Mouse (Mus musculus): ENCODE measurements at regions not wholly inside any gene's neighbourhood (a gene's known extent, or its start where the extent isn't known, plus 50 kb on each side); places are given as distances from the start of the nearest gene placed in this dataset.
"Not testable (repeated sequence)": the region's sequence is repeated elsewhere in the genome, so short reads cannot be mapped to it uniquely, and the experiment has no call there.

DNA sequence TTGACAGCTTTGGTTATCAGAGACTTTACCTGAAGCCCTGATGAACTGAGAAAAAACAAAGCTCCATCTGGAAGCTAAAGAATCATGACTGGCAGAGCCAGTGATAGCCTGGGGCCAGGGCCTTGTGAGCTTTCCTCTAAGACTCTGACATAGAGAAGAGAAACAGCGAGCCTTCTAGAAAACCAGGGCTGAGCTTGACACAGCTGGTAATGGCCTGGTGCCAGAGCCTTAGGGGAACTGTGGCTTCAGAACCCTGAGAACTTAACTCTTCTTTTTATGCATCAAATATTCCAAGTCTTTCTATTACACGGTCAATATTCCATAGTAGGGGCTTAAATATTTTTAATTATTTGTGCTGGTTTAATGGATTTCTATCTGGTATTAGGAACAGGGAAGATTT is 165.2 kb upstream of the Crygf start:
- Histone ChIP-seq H3K4me1 (no peaks in the 10 kb centered on the region), H3K4me2 (replicated peaks) (no peak overlapping the region), H3K27ac (replicated peaks) (no peak overlapping the region), H3K27me3 (no peaks in the 10 kb centered on the region), H3K9ac (replicated peaks) (no peak overlapping the region), H3K36me3 (no peaks in the 10 kb centered on the region), H3K4me3 (no peak overlapping the region), H3K9me3 (no peaks in the 10 kb centered on the region)
- no peak for ATAC-seq (ENCODE audit: low FRiP score, low read depth)
- WGBS = 79% methylated on average over 2 of the region's 2 CpGs

GRCm38 (mm10) chr1:65800244-65800643 is 126.1 kb upstream of the Crygf start:
- WGBS = 81% methylated on average over 1 of the region's 1 CpGs
- Histone ChIP-seq H3K4me3 (no peak overlapping the region), H3K9me3 (no peaks in the 10 kb centered on the region), H3K9ac (replicated peaks) (no peak overlapping the region), H3K36me3 (no peaks in the 10 kb centered on the region), H3K27me3 (no peaks in the 10 kb centered on the region), H3K4me1 (no peaks in the 10 kb centered on the region), H3K4me2 (replicated peaks) (no peak overlapping the region), H3K27ac (replicated peaks) (no peak overlapping the region)
- ATAC-seq (ENCODE audit: low FRiP score, low read depth) = no peak

- Histone ChIP-seq H3K36me3 (no peaks in the 10 kb centered on the region), H3K27me3 (no peaks in the 10 kb centered on the region), H3K9me3 (no peaks in the 10 kb centered on the region), H3K4me3 (no peak overlapping the region), H3K4me1 (no peaks in the 10 kb centered on the region), H3K9ac (replicated peaks) (no peak overlapping the region), H3K4me2 (replicated peaks) (no peak overlapping the region), H3K27ac (replicated peaks) (no peak overlapping the region)
- ATAC-seq (ENCODE audit: low FRiP score, low read depth) = no peak
- WGBS = 80% methylated on average over 5 of the region's 5 CpGs
Observed at GRCm38 (mm10) chr1:65820771-65821170, 105.5 kb upstream of the Crygf start.

- Histone ChIP-seq H3K4me2 (replicated peaks) (no peak overlapping the region), H3K27ac (replicated peaks) (no peak overlapping the region), H3K27me3 (no peaks in the 10 kb centered on the region), H3K9ac (replicated peaks) (no peak overlapping the region), H3K36me3 (no peaks in the 10 kb centered on the region), H3K9me3 (no peaks in the 10 kb centered on the region), H3K4me1 (no peaks in the 10 kb centered on the region), H3K4me3 (no peak overlapping the region)
- 82% methylated on average over 2 of the region's 2 CpGs for WGBS
- no peak for ATAC-seq (ENCODE audit: low FRiP score, low read depth)
Observed at GRCm38 (mm10) chr1:65841116-65841515, 85.2 kb upstream of the Crygf start.

DNA sequence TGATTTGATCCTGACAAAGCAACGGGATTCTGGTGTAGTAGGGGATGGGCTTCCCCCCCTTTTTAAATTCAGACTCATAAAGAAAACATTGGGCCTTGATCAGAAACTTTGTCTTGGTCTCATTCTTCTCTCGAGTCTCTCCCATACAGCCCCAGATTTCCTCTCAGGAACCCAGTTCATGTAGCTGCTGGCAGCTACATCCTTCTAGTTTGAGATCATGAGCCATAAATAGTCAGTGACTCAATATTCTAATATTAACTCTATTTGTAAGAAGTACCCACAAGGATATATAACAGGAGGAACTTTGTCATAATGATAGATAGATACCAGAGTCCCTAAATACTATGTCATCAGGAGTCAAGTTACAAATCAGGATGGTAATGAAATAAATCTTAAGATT is 79.3 kb upstream of the Crygf start:
- Histone ChIP-seq H3K4me1 (no peaks in the 10 kb centered on the region), H3K9ac (replicated peaks) (no peak overlapping the region), H3K4me3 (no peak overlapping the region), H3K9me3 (no peaks in the 10 kb centered on the region), H3K4me2 (replicated peaks) (no peak overlapping the region), H3K36me3 (no peaks in the 10 kb centered on the region), H3K27me3 (no peaks in the 10 kb centered on the region), H3K27ac (replicated peaks) (no peak overlapping the region)
- no peak for ATAC-seq (ENCODE audit: low FRiP score, low read depth)
- 68% methylated on average over 2 of the region's 2 CpGs for WGBS

DNA sequence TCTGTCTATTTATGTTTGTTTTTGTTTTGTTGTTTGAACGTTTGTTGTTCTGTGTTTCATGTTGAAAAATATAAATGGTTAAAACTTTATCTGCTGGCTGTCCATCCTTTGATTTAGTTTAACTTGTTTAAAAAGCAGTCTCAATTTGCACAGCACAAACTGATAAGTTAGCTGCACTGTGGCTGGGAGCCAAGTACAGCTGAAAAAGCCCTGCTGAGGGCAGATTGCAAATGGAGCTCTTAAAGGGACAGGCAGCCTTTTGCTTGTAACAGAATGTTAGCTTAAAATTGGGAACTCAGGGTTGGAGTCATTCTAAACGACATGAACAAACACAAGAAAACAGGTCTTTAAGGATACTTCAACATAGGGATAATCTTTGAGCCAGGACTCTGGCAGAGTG is 52.6 kb upstream of the Crygf start:
- not testable (repeated sequence) for ATAC-seq (ENCODE audit: low FRiP score, low read depth)
- 78% methylated on average over 2 of the region's 2 CpGs for WGBS

More for the DNA sequence above, 52.6 kb upstream of the Crygf start:
- not testable (repeated sequence) for H3K4me1 ChIP-seq; H3K27me3 ChIP-seq; H3K4me2 ChIP-seq (replicated peaks); H3K27ac ChIP-seq (replicated peaks); H3K9ac ChIP-seq (replicated peaks); H3K9me3 ChIP-seq; H3K4me3 ChIP-seq; H3K36me3 ChIP-seq

Data from midbrain, embryonic 12.5 days (tissue).